Mouse (Mus musculus) heart, embryonic 15.5 days (tissue): ENCODE data around the gene 4933416C03Rik. TPM values are rescaled to one million over a fixed set of nuclear protein-coding genes. Genes with fewer than 3 reads are reported as not detected.

Source experiments
- ATAC-seq: fragments of 200-750 bp; cut with Nextera tagmentation; replicated peaks from 2 replicates; pipeline ENCODE4 v1.8.0; 2017; ENCODE audit warnings: low read depth, moderate TSS enrichment; ENCODE audit not compliant: insufficient number of reproducible peaks, insufficient read depth, low FRiP score
- H3K27ac ChIP-seq: fragments of 300-500 bp; sonication (generic); 2 replicates; pipeline ENCODE4 v1.5.1; 2015; ENCODE audit warnings: mild to moderate bottlenecking, inconsistent platforms
- H3K27me3 ChIP-seq: fragments of 300-500 bp; sonication (generic); 2 replicates; pipeline ENCODE4 v1.6.1; 2015; ENCODE audit warnings: inconsistent platforms
- H3K36me3 ChIP-seq: fragments of 300-500 bp; sonication (generic); 2 replicates; pipeline ENCODE4 v1.6.1; 2015; ENCODE audit warnings: mild to moderate bottlenecking, inconsistent platforms
- H3K4me1 ChIP-seq: fragments of 300-500 bp; sonication (generic); replicated peaks from 2 replicates; pipeline ENCODE4 v1.6.1; 2015; ENCODE audit warnings: inconsistent platforms
- H3K4me2 ChIP-seq: fragments of 300-500 bp; sonication (generic); 2 replicates; pipeline ENCODE4 v1.6.1; 2015; ENCODE audit warnings: inconsistent platforms, mild to moderate bottlenecking, moderate library complexity
- H3K4me3 ChIP-seq: fragments of 300-500 bp; sonication (generic); 2 replicates; pipeline ENCODE4 v1.5.1; 2015; ENCODE audit warnings: mild to moderate bottlenecking, inconsistent platforms
- H3K9ac ChIP-seq: fragments of 300-500 bp; sonication (generic); 2 replicates; pipeline ENCODE4 v1.6.1; 2015; ENCODE audit warnings: mild to moderate bottlenecking, inconsistent platforms
- H3K9me3 ChIP-seq: fragments of 300-500 bp; sonication (generic); replicated peaks from 2 replicates; pipeline ENCODE4 v1.6.1; 2016; ENCODE audit warnings: inconsistent platforms
- WGBS: fragments of 180-500 bp; shearing (Covaris S2); methylation state at CpG from one replicate; pipeline ENCODE4 v1.1.7; 2015; ENCODE audit warnings: mixed read lengths; 5-methylcytosine and 5-hydroxymethylcytosine counted together
- polyA plus RNA-seq: library from polyadenylated mRNA; unstranded; fragments of >200 nt; fragmentation: Nextera tagmentation; extraction: Ambion mirVana; gene quantifications from 2 replicates; pipeline ENCODE4 v1.2.1, GENCODE M21; 2015

The 4933416C03Rik gene
- polyA plus RNA-seq, 1 experiment from 2014 or later: not detected

GRCm38 (mm10) chr10:116123808-116124207 is 10.1 kb upstream of the 4933416C03Rik start:
- H3K4me2 ChIP-seq: no peak overlapping the region
- 83% methylated on average over 2 of the region's 2 CpGs for WGBS

DNA sequence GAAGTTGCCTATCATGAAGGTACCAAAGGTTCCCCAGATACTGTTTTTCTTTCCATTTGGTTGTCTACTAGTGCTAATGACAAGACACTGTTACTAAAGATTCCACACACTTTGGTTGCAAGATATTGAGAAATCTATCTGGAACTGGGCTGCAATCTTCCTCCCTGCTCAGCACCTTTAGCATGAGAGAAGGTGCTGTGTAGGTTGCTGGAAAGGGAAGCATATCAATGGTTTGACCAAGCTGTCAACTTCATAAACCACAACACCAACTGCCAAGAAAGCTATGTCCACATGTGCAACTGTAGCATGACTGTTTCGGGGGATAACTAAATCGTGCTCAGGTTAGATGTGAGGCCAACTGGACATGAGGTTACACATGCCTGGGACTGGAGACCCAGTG is 7.7 kb upstream of the 4933416C03Rik start:
- Histone ChIP-seq H3K4me3 (no peak overlapping the region), H3K4me2 (no peak overlapping the region)
- WGBS: 80% methylated on average over 2 of the region's 2 CpGs

More at GRCm38 (mm10) chr10:116123808-116124207, 10.1 kb upstream of the 4933416C03Rik start:
- ATAC-seq: no peak
- H3K36me3 ChIP-seq: no peaks in the 10 kb centered on the region
- no peaks in the 10 kb centered on the region for H3K9me3 ChIP-seq
- no peak overlapping the region for H3K4me3 ChIP-seq
- no peak overlapping the region for H3K9ac ChIP-seq
- H3K27me3 ChIP-seq: no peaks in the 10 kb centered on the region
- H3K27ac ChIP-seq: no peak overlapping the region
- no peaks in the 10 kb centered on the region for H3K4me1 ChIP-seq

GRCm38 (mm10) chr10:116117060-116117459 is 3.3 kb upstream of the 4933416C03Rik start:
- H3K27ac ChIP-seq: no peak overlapping the region
- no peak for ATAC-seq
- H3K36me3 ChIP-seq: no peaks in the 10 kb centered on the region
- no peaks in the 10 kb centered on the region for H3K4me1 ChIP-seq
- H3K9me3 ChIP-seq: no peaks in the 10 kb centered on the region
- H3K4me2 ChIP-seq: no peak overlapping the region
- no peaks in the 10 kb centered on the region for H3K27me3 ChIP-seq
- 44% methylated on average over 8 of the region's 8 CpGs for WGBS
- no peak overlapping the region for H3K4me3 ChIP-seq
- H3K9ac ChIP-seq: no peak overlapping the region

More for the DNA sequence above, 7.7 kb upstream of the 4933416C03Rik start:
- no peak for ATAC-seq
- H3K27me3 ChIP-seq: no peaks in the 10 kb centered on the region
- H3K9ac ChIP-seq: no peak overlapping the region
- no peaks in the 10 kb centered on the region for H3K36me3 ChIP-seq
- no peaks in the 10 kb centered on the region for H3K9me3 ChIP-seq
- no peaks in the 10 kb centered on the region for H3K4me1 ChIP-seq
- no peak overlapping the region for H3K27ac ChIP-seq

- H3K27me3 ChIP-seq: no peaks in the 10 kb centered on the region
Measured at GRCm38 (mm10) chr10:116115881-116116677, 2.4 kb upstream of the 4933416C03Rik start.

DNA sequence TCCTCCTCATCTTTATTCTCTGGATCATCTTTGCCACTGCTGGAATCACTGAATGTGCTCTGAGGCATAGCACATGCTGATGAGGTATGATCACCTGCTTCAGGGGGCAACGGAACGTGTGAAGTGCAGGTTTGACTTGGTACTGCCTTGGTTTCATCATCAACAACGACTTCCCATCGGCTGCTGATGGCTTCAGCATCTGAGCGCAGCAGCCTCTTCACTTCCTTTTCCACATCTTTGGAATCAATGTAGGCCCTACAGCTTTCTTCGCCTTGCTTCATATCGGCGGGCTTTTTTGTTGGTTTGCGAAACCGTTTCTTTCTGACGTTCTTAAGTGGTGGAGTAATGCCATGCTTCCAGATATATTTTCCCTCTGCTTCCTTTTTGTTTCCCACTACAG is 849 bp downstream of the 4933416C03Rik start:
- Histone ChIP-seq H3K9ac (no peak overlapping the region), H3K27me3 (no peaks in the 10 kb centered on the region), H3K4me3 (no peak overlapping the region), H3K4me2 (no peak overlapping the region), H3K9me3 (no peaks in the 10 kb centered on the region), H3K36me3 (no peaks in the 10 kb centered on the region), H3K27ac (no peak overlapping the region), H3K4me1 (no peaks in the 10 kb centered on the region)
- no peak for ATAC-seq
- whole genome bisulfite sequencing: 92% methylated on average over 11 of the region's 11 CpGs

More at GRCm38 (mm10) chr10:116115881-116116677, 2.4 kb upstream of the 4933416C03Rik start:
- no peak overlapping the region for H3K4me2 ChIP-seq
- ATAC-seq: no peak
- H3K9me3 ChIP-seq: no peaks in the 10 kb centered on the region
- 62% methylated on average over 4 of the region's 4 CpGs for WGBS
- no peaks in the 10 kb centered on the region for H3K4me1 ChIP-seq
- H3K27ac ChIP-seq: no peak overlapping the region
- no peaks in the 10 kb centered on the region for H3K36me3 ChIP-seq
- no peak overlapping the region for H3K4me3 ChIP-seq
- no peak overlapping the region for H3K9ac ChIP-seq

DNA sequence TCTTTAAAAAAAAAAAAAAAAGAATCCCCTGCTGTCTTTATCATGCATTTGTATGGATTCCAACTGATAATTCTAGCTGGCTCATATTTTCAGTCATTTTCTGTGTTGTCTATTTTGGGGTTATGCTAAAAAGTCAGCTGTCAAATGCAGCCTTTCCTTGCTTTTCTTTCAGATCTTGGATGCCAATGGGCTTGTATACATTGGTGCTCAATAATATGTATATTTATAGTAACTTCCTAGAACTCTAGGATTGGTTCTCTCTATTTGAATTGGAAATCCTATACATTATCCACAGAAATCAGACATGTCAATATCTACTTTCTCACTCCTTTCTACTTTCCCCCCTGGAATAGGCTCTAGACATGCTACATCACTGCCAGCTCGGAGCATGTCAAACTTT is 5.0 kb downstream of the 4933416C03Rik start:
- Histone ChIP-seq H3K36me3 (no peaks in the 10 kb centered on the region), H3K4me2 (no peak overlapping the region), H3K4me1 (no peaks in the 10 kb centered on the region), H3K4me3 (no peak overlapping the region), H3K27ac (no peak overlapping the region), H3K9ac (no peak overlapping the region), H3K9me3 (no peaks in the 10 kb centered on the region), H3K27me3 (no peaks in the 10 kb centered on the region)
- 74% methylated on average over 1 of the region's 1 CpGs for WGBS
- no peak for ATAC-seq

DNA sequence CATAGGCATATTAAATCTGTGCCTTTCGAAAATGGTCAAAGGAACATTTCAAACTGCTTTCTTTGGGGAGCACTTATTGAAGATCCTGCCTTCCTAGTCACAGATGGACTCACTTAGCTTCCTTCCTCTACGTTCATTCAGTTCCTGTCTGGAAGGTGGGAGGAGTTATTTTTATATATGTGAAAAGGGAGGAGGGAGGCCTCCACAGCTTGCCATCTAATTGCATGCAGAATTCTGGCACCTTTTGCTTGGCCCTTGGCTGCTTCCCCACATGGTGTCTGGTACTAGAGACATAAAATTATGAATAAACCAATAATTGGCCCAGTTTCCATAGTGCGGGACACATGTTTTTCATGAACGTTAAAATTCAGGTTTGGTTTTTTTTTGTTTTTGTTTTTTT is 5.5 kb downstream of the 4933416C03Rik start:
- ATAC-seq: no peak
- no peak overlapping the region for H3K4me3 ChIP-seq
- H3K36me3 ChIP-seq: no peaks in the 10 kb centered on the region
- H3K9ac ChIP-seq: no peak overlapping the region
- no peaks in the 10 kb centered on the region for H3K4me1 ChIP-seq
- no peak overlapping the region for H3K27ac ChIP-seq
- 59% methylated on average over 4 of the region's 4 CpGs for WGBS
- H3K9me3 ChIP-seq: no peaks in the 10 kb centered on the region
- H3K4me2 ChIP-seq: no peak overlapping the region
- no peaks in the 10 kb centered on the region for H3K27me3 ChIP-seq

- no peak overlapping the region for H3K27ac ChIP-seq
- H3K36me3 ChIP-seq: no peaks in the 10 kb centered on the region
- H3K4me3 ChIP-seq: no peak overlapping the region
- 77% methylated on average over 7 of the region's 7 CpGs for WGBS
- no peaks in the 10 kb centered on the region for H3K9me3 ChIP-seq
- H3K4me2 ChIP-seq: no peak overlapping the region
- no peaks in the 10 kb centered on the region for H3K4me1 ChIP-seq
- no peaks in the 10 kb centered on the region for H3K27me3 ChIP-seq
- ATAC-seq: no peak
- H3K9ac ChIP-seq: no peak overlapping the region
Measured at GRCm38 (mm10) chr10:116098470-116098869, 15.2 kb downstream of the 4933416C03Rik start.

DNA sequence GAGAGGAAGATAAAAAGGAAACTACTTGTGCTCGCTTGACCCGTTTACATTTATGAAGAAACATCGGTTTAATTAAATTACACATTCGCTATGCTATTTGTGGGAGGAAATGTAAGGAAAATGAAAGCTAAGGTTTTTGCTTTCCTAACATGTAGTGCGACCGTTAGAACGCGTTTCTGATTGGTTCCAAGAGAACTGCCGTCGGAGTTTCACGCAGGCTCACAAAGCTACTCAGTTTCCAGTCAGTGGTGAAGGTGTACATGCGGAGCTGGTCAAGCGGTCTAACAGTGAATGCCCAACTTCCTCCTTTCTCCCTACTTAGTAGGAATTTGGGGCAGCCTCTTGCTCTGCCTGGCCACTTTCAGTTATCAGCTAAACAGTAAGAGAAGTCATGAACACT is 17.3 kb downstream of the 4933416C03Rik start:
- ATAC-seq: no peak
- Histone ChIP-seq H3K9me3 (no peaks in the 10 kb centered on the region), H3K27me3 (no peaks in the 10 kb centered on the region), H3K36me3 (no peaks in the 10 kb centered on the region), H3K4me1 (no peaks in the 10 kb centered on the region), H3K4me2 (no peak overlapping the region), H3K4me3 (no peak overlapping the region), H3K9ac (no peak overlapping the region), H3K27ac (no peak overlapping the region)
- WGBS: 84% methylated on average over 13 of the region's 13 CpGs

GRCm38 (mm10) chr10:116083965-116084364 is 29.8 kb downstream of the 4933416C03Rik start:
- H3K4me3 ChIP-seq: no peak overlapping the region
- no peak overlapping the region for H3K4me2 ChIP-seq
- H3K9me3 ChIP-seq: no peaks in the 10 kb centered on the region
- H3K27me3 ChIP-seq: no peaks in the 10 kb centered on the region
- ATAC-seq: no peak
- H3K27ac ChIP-seq: no peak overlapping the region
- H3K9ac ChIP-seq: no peak overlapping the region
- no peaks in the 10 kb centered on the region for H3K36me3 ChIP-seq
- WGBS: 25% methylated on average over 3 of the region's 3 CpGs
- H3K4me1 ChIP-seq: no peaks in the 10 kb centered on the region

DNA sequence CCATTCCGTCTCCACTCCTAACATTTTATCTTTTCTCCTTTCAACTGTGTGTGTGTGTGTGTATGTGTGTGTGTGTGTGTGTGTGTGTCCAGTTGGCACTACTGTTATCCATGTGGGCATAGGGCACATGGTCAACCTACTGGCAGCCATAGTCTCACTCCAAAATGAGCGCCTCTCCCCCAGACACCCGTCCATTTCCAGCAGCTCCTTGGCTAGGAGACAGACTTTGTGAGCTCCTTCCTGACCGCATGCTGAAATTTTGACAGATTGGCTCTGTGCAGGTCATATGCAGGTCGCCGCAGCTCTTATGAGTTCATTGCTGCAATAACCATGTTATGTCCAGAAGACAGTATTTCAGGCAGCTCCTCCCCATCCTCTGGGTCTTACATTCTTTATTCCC is 32.9 kb downstream of the 4933416C03Rik start:
- WGBS: 72% methylated on average over 6 of the region's 6 CpGs
- no peak overlapping the region for H3K4me2 ChIP-seq
- H3K27me3 ChIP-seq: no peaks in the 10 kb centered on the region
- no peaks in the 10 kb centered on the region for H3K4me1 ChIP-seq
- ATAC-seq: no peak
- no peak overlapping the region for H3K27ac ChIP-seq
- no peaks in the 10 kb centered on the region for H3K9me3 ChIP-seq
- H3K4me3 ChIP-seq: no peak overlapping the region
- no peak overlapping the region for H3K9ac ChIP-seq
- no peaks in the 10 kb centered on the region for H3K36me3 ChIP-seq

DNA sequence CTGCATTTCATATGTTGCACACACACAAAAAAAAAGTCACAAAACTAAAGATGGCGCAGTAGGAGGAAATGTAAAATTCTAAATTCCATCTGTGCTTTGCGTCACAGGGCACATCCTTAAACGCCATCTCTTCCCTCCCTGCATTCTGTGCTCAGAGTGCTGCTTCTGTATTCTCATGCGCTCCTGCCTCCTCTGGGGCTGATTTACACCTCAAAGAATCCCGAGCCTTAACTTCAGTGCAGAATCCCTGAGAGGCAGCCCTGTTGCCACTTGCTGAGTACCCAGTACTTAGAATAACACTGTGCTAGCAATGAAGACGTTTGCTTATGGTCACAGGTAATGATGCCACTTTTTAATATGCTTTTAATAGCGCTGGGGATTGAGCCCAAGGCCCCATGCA is 34.3 kb downstream of the 4933416C03Rik start:
- Histone ChIP-seq H3K27ac (no peak overlapping the region), H3K4me1 (no peaks in the 10 kb centered on the region), H3K27me3 (no peaks in the 10 kb centered on the region), H3K36me3 (no peaks in the 10 kb centered on the region), H3K4me3 (no peak overlapping the region), H3K9ac (no peak overlapping the region), H3K4me2 (no peak overlapping the region), H3K9me3 (no peaks in the 10 kb centered on the region)
- ATAC-seq: no peak
- 36% methylated on average over 7 of the region's 7 CpGs for WGBS
